Mouse (Mus musculus) heart, adult 2 months (tissue): ENCODE measurements around the gene Palm2.

Experiments used
- CTCF ChIP-seq: fragments of 200-600 bp; IDR thresholded peaks from 2 replicates; pipeline ENCODE4 v1.8.1; 2022; ENCODE audit warnings: antibody characterized with exemption, mild to moderate bottlenecking, moderate library complexity
- EP300 ChIP-seq: fragments of 200-500 bp; IDR thresholded peaks from 2 replicates; pipeline ENCODE4 v1.6.1; 2011; ENCODE audit warnings: low read depth, low read length, control low read depth; ENCODE audit not compliant: insufficient read depth
- POLR2A ChIP-seq: fragments of 200-500 bp; IDR thresholded peaks from 2 replicates; pipeline ENCODE4 v1.6.1; 2011; ENCODE audit warnings: mild to moderate bottlenecking, low read depth, low read length, control low read depth; ENCODE audit not compliant: insufficient read depth

DNA sequence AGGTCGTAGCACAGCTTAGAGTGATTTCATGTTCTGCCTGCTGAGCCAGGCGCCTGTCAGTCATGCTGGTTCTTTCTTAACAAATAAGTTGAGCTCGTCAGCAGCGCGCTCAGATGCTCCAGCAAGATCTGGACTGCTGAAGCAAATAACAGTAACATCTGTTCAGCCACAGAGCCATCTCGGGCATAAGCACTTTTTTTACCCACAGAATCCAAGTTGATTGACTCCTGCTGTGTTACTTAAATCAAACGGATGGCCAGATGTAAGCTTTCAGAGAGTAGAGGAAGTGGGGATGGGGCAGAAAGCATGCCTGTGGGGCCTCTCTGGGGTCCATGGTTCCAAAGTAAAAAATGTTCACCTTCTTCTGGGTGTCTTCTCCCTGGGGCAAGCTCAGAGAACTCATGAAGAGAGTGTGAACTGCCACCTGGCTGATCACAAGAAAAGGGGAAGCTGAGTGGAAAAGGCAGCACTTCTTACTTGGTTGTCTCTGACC, 286.9 kb downstream of the Palm2 start:
- TF ChIP-seq CTCF = no peak
- TF ChIP-seq EP300 = no peak
- no peak for TF ChIP-seq POLR2A
